Mouse (Mus musculus): Measurements from ENCODE around the gene Zfyve21.

The Zfyve21 gene

GRCm38 (mm10) chr12:111795180-111795895 is 18.6 kb upstream of the Zfyve21 start:
- in situ Hi-C loops (cut with MboI; ENCODE audit: low pct_unique_long_range_greater_than_20kb in 1 of 2, low sequenced_read_pairs in 2 of 2, unreplicated experiment in 1 of 2), result no loop called here

- in situ Hi-C loops (cut with MboI; ENCODE audit: low pct_unique_long_range_greater_than_20kb in 1 of 2, low sequenced_read_pairs in 2 of 2, unreplicated experiment in 1 of 2), result no loop called here
Measured at GRCm38 (mm10) chr12:111797251-111797650, 16.7 kb upstream of the Zfyve21 start.

GRCm38 (mm10) chr12:111798493-111798892 is 15.5 kb upstream of the Zfyve21 start:
- in situ Hi-C loops (cut with MboI; ENCODE audit: low pct_unique_long_range_greater_than_20kb in 1 of 2, low sequenced_read_pairs in 2 of 2, unreplicated experiment in 1 of 2), result no loop called here

GRCm38 (mm10) chr12:111800459-111801183 is 13.3 kb upstream of the Zfyve21 start:
- in situ Hi-C loops (cut with MboI; ENCODE audit: low pct_unique_long_range_greater_than_20kb in 1 of 2, low sequenced_read_pairs in 2 of 2, unreplicated experiment in 1 of 2), result no loop called here

GRCm38 (mm10) chr12:111803538-111803937 is 10.4 kb upstream of the Zfyve21 start:
- in situ Hi-C loops (cut with MboI; ENCODE audit: low pct_unique_long_range_greater_than_20kb in 1 of 2, low sequenced_read_pairs in 2 of 2, unreplicated experiment in 1 of 2), result no loop called here

GRCm38 (mm10) chr12:111808775-111809174 is 5.2 kb upstream of the Zfyve21 start:
- in situ Hi-C loops (cut with MboI; ENCODE audit: low pct_unique_long_range_greater_than_20kb in 1 of 2, low sequenced_read_pairs in 2 of 2, unreplicated experiment in 1 of 2), result no loop called here

GRCm38 (mm10) chr12:111809762-111810161 is 4.2 kb upstream of the Zfyve21 start:
- in situ Hi-C loops (cut with MboI; ENCODE audit: low pct_unique_long_range_greater_than_20kb in 1 of 2, low sequenced_read_pairs in 2 of 2, unreplicated experiment in 1 of 2), result no loop called here

- in situ Hi-C loops (cut with MboI; ENCODE audit: low pct_unique_long_range_greater_than_20kb in 1 of 2, low sequenced_read_pairs in 2 of 2, unreplicated experiment in 1 of 2), result no loop called here
Measured at GRCm38 (mm10) chr12:111812075-111812474, 1.9 kb upstream of the Zfyve21 start.

- in situ Hi-C loops (cut with MboI; ENCODE audit: low pct_unique_long_range_greater_than_20kb in 1 of 2, low sequenced_read_pairs in 2 of 2, unreplicated experiment in 1 of 2), result no loop called here
Measured at GRCm38 (mm10) chr12:111812611-111813010, 1.4 kb upstream of the Zfyve21 start.

GRCm38 (mm10) chr12:111813111-111813765 is 732 bp upstream of the Zfyve21 start:
- in situ Hi-C loops (cut with MboI; ENCODE audit: low pct_unique_long_range_greater_than_20kb in 1 of 2, low sequenced_read_pairs in 2 of 2, unreplicated experiment in 1 of 2), result no loop called here

- in situ Hi-C loops (cut with MboI; ENCODE audit: low pct_unique_long_range_greater_than_20kb in 1 of 2, low sequenced_read_pairs in 2 of 2, unreplicated experiment in 1 of 2), result no loop called here
Measured at GRCm38 (mm10) chr12:111814769-111815762, 1.1 kb downstream of the Zfyve21 start.

- in situ Hi-C loops (cut with MboI; ENCODE audit: low pct_unique_long_range_greater_than_20kb in 1 of 2, low sequenced_read_pairs in 2 of 2, unreplicated experiment in 1 of 2), result no loop called here
Measured at GRCm38 (mm10) chr12:111816528-111816927, 2.6 kb downstream of the Zfyve21 start.

- in situ Hi-C loops (cut with MboI; ENCODE audit: low pct_unique_long_range_greater_than_20kb in 1 of 2, low sequenced_read_pairs in 2 of 2, unreplicated experiment in 1 of 2), result no loop called here
Measured at GRCm38 (mm10) chr12:111816967-111817366, 3.0 kb downstream of the Zfyve21 start.

GRCm38 (mm10) chr12:111817991-111818390 is 4.0 kb downstream of the Zfyve21 start:
- in situ Hi-C loops (cut with MboI; ENCODE audit: low pct_unique_long_range_greater_than_20kb in 1 of 2, low sequenced_read_pairs in 2 of 2, unreplicated experiment in 1 of 2), result no loop called here

- in situ Hi-C loops (cut with MboI; ENCODE audit: low pct_unique_long_range_greater_than_20kb in 1 of 2, low sequenced_read_pairs in 2 of 2, unreplicated experiment in 1 of 2), result no loop called here
Measured at GRCm38 (mm10) chr12:111819936-111820335, 6.0 kb downstream of the Zfyve21 start.

GRCm38 (mm10) chr12:111820708-111821107 is 6.7 kb downstream of the Zfyve21 start:
- in situ Hi-C loops (cut with MboI; ENCODE audit: low pct_unique_long_range_greater_than_20kb in 1 of 2, low sequenced_read_pairs in 2 of 2, unreplicated experiment in 1 of 2), result no loop called here

GRCm38 (mm10) chr12:111821931-111822330 is 8.0 kb downstream of the Zfyve21 start:
- in situ Hi-C loops (cut with MboI; ENCODE audit: low pct_unique_long_range_greater_than_20kb in 1 of 2, low sequenced_read_pairs in 2 of 2, unreplicated experiment in 1 of 2), result no loop called here

- in situ Hi-C loops (cut with MboI; ENCODE audit: low pct_unique_long_range_greater_than_20kb in 1 of 2, low sequenced_read_pairs in 2 of 2, unreplicated experiment in 1 of 2), result no loop called here
Measured at GRCm38 (mm10) chr12:111827556-111827955, 13.6 kb downstream of the Zfyve21 start.
